In the genomic region with DNA sequence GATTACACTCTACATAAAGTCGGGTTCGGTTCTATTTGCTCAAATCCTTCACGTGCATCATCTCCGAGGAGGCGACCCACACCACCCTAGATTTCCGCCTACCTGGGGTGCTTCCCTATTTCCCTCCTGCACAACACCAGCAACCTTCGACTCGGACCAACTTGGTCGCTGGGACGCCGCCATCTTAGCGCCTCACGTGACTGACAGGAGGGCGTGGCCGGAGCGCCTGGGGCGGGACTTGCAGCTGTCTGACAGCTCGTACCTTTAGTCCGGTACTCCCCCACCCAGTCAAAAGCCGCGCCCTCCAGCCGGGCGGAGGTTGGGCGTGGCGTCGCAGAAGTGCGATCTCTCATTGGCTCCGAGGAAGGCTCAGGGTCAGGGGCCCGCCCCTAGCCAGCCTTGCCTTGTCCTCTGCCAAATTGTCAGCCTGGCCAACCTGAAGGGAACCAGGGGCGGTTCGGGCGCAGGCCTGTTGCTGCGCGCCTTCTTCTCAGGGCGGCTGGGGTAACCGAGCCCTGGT, we compare ENCODE assay signal across 8 mouse cellular contexts. TPM values are rescaled to one million over a fixed set of nuclear protein-coding genes. Genes with fewer than 3 reads are reported as not detected.
DNase-seq lines count a peak whose midpoint lies in the region; ATAC-seq and TF ChIP-seq lines count a peak whose summit lies in the region.

Tmem126b (minus strand) TSS at position 209 of the 520 bp plus-strand sequence.

- no peak for TF ChIP-seq CTCF in kidney, adult 2 months (conservative IDR thresholded peaks at IDR 0.05; ENCODE audit: insufficient read depth, insufficient read length, low read depth, low read length)
- no peak for TF ChIP-seq CTCF in spleen, adult 2 months (IDR thresholded peaks at IDR 0.05; ENCODE audit: extremely low read depth, insufficient read depth, insufficient read length, insufficient replicate concordance)

- ATAC-seq in embryonic facial prominence, embryonic 13.5 days (ENCODE audit: insufficient number of reproducible peaks, insufficient read depth, low FRiP score, low TSS enrichment, low read depth), result peak; percentile 100
- peak; percentile 100 for ATAC-seq in limb, embryonic 12.5 days (ENCODE audit: insufficient number of reproducible peaks, insufficient read depth, low FRiP score, low TSS enrichment, low read depth)
- peak; percentile 100 for ATAC-seq in midbrain, embryonic 15.5 days (replicated peaks)

- 0% methylated on average over 36 of the region's 36 CpGs for WGBS in embryonic facial prominence, embryonic 13.5 days
- WGBS in kidney, adult 2 months, result under 1% methylated on average over 36 of the region's 36 CpGs
- under 1% methylated on average over 36 of the region's 36 CpGs for WGBS in limb, embryonic 12.5 days
- 0% methylated on average over 36 of the region's 36 CpGs for WGBS in midbrain, embryonic 15.5 days
- WGBS in spleen, adult 2 months, result under 1% methylated on average over 36 of the region's 36 CpGs

- peaks cover 6% of the 10 kb centered on the region; the same call in 1 of the 2 replicates for H3K27me3 ChIP-seq in embryonic facial prominence, embryonic 13.5 days
- H3K27me3 ChIP-seq in kidney, adult 2 months (replicated peaks; ENCODE audit: control insufficient read depth, insufficient read depth, low read length), result no peaks in the 10 kb centered on the region
- peaks cover 9% of the 10 kb centered on the region for H3K27me3 ChIP-seq in limb, embryonic 12.5 days
- no peaks in the 10 kb centered on the region for H3K27me3 ChIP-seq in midbrain, embryonic 15.5 days (replicated peaks)
- no peaks in the 10 kb centered on the region; the same call in 1 of the 2 replicates for H3K27me3 ChIP-seq in spleen, adult 2 months (ENCODE audit: control insufficient read depth, insufficient read depth, low read length)

- H3K4me3 ChIP-seq in embryonic facial prominence, embryonic 13.5 days, result peak within 1 kb of the TSS; percentile 68
- peak within 1 kb of the TSS; percentile 73 for H3K4me3 ChIP-seq in kidney, adult 2 months (ENCODE audit: insufficient read depth, low read depth, low read length)
- peak within 1 kb of the TSS; percentile 58 for H3K4me3 ChIP-seq in limb, embryonic 12.5 days (replicated peaks)
- H3K4me3 ChIP-seq in midbrain, embryonic 15.5 days, result peak within 1 kb of the TSS; percentile 71
- peak within 1 kb of the TSS; percentile 73 for H3K4me3 ChIP-seq in spleen, adult 2 months (ENCODE audit: extremely low read depth, insufficient read depth, insufficient read length)

- H3K4me1 ChIP-seq in embryonic facial prominence, embryonic 13.5 days, result peaks cover 12% of the 10 kb centered on the region
- H3K4me1 ChIP-seq in kidney, adult 2 months (ENCODE audit: control insufficient read depth, insufficient read depth, low read length), result no peaks in the 10 kb centered on the region; the same call in 1 of the 2 replicates
- H3K4me1 ChIP-seq in limb, embryonic 12.5 days (replicated peaks), result peaks cover 8% of the 10 kb centered on the region
- H3K4me1 ChIP-seq in midbrain, embryonic 15.5 days, result peaks cover 14% of the 10 kb centered on the region
- 0 out of 2 replicates have a peak, but pooled peaks cover 3% of the 10 kb centered on the region for H3K4me1 ChIP-seq in spleen, adult 2 months (ENCODE audit: control insufficient read depth, insufficient read depth, insufficient read length)

- H3K27ac ChIP-seq in embryonic facial prominence, embryonic 13.5 days, result peak within 1 kb of the TSS; percentile 74
- H3K27ac ChIP-seq in kidney, adult 2 months (ENCODE audit: insufficient read depth, low read depth, low read length), result peak within 1 kb of the TSS; percentile 81
- peak within 1 kb of the TSS; percentile 56 for H3K27ac ChIP-seq in limb, embryonic 12.5 days
- peak within 1 kb of the TSS; percentile 88 for H3K27ac ChIP-seq in midbrain, embryonic 15.5 days
- peak within 1 kb of the TSS; percentile 77 for H3K27ac ChIP-seq in spleen, adult 2 months (ENCODE audit: insufficient read depth, low read length)

- peak within 1 kb of the TSS; percentile 88 for H3K4me2 ChIP-seq in embryonic facial prominence, embryonic 13.5 days
- peak within 1 kb of the TSS; percentile 87 for H3K4me2 ChIP-seq in limb, embryonic 12.5 days
- H3K4me2 ChIP-seq in midbrain, embryonic 15.5 days, result peak within 1 kb of the TSS; percentile 75

- no peaks in the 10 kb centered on the region for H3K36me3 ChIP-seq in embryonic facial prominence, embryonic 13.5 days
- no peaks in the 10 kb centered on the region for H3K36me3 ChIP-seq in kidney, adult 2 months (ENCODE audit: control insufficient read depth, insufficient read depth, low read length)
- H3K36me3 ChIP-seq in limb, embryonic 12.5 days, result no peaks in the 10 kb centered on the region
- no peaks in the 10 kb centered on the region for H3K36me3 ChIP-seq in midbrain, embryonic 15.5 days (replicated peaks)
- no peaks in the 10 kb centered on the region; the same call in 1 of the 2 replicates for H3K36me3 ChIP-seq in spleen, adult 2 months (ENCODE audit: control insufficient read depth, insufficient read depth, low read length)

- no peaks in the 10 kb centered on the region for H3K9me3 ChIP-seq in embryonic facial prominence, embryonic 13.5 days
- H3K9me3 ChIP-seq in limb, embryonic 12.5 days, result no peaks in the 10 kb centered on the region
- H3K9me3 ChIP-seq in midbrain, embryonic 15.5 days, result no peaks in the 10 kb centered on the region

- peak; percentile 99 for DNase-seq in 3134 (ENCODE audit: extremely low read depth, insufficient read length, low spot score)
- DNase-seq in adrenal gland, postnatal 36 days, result peak; percentile 99
- DNase-seq in heart, adult 18-20 months, result peak; percentile 100
- peak; percentile 100 for DNase-seq in kidney, adult 2 months
- peak; percentile 95 to 99 for DNase-seq in spleen, adult 2 months (ENCODE audit: low read depth in 1 of 2, low spot score in 2 of 2)

- peak; percentile 74 for TF ChIP-seq POLR2A in kidney, adult 2 months (IDR thresholded peaks at IDR 0.05; ENCODE audit: low read depth, low read length)
- TF ChIP-seq POLR2A in spleen, adult 2 months (IDR thresholded peaks at IDR 0.05; ENCODE audit: low read depth, low read length), result peak; percentile 84

- peak within 1 kb of the TSS; percentile 78 for H3K9ac ChIP-seq in embryonic facial prominence, embryonic 13.5 days
- H3K9ac ChIP-seq in limb, embryonic 12.5 days (replicated peaks), result peak within 1 kb of the TSS; percentile 63
- H3K9ac ChIP-seq in midbrain, embryonic 15.5 days, result peak within 1 kb of the TSS; percentile 72

RNA-seq across cellular contexts. Expression of gene Tmem126b, which starts in this region (rescaled TPM):
- 10 to 100 TPM; 19.2 to 21.1 TPM for total RNA-seq in adrenal gland, postnatal 36 days (2021)
- 41.1 and 42.0 TPM in 2 replicates for polyA plus RNA-seq in embryonic facial prominence, embryonic 13.5 days (2015; fragmentation: Nextera tagmentation; extraction: Ambion mirVana)
- 10 to 100 TPM; 27.2 to 29.4 TPM for total RNA-seq in heart, adult 18-20 months (2021)
- 13.6 and 17.2 TPM in 2 replicates for polyA plus RNA-seq in kidney, adult 2 months (2012; rRNA removed)
- polyA plus RNA-seq in limb, embryonic 12.5 days (2016; fragmentation: Nextera tagmentation; extraction: Ambion mirVana), result 37.1 and 39.4 TPM in 2 replicates
- polyA plus RNA-seq in midbrain, embryonic 15.5 days (2015; fragmentation: Nextera tagmentation; extraction: Ambion mirVana), result 46.1 and 49.5 TPM in 2 replicates
- polyA plus RNA-seq in spleen, adult 2 months (2012; rRNA removed), result 3.5 and 3.9 TPM in 2 replicates

Comparison
In these comparisons a context has a peak if more than half of its experiments do, and no peak if none do; other contexts are left out.
1. Peak in every context shown above with its lines: DNase-seq, ATAC-seq, H3K4me3 ChIP-seq and H3K27ac ChIP-seq.